ENCODE assay signal across 16 mouse cellular contexts in genomic region chr4:154472569-154472968, GRCm38 (mm10).
DNase-seq lines count a peak whose midpoint lies in the region; ATAC-seq lines count a peak whose summit lies in the region.
"Had no signal": no experiment of that assay in that cellular context is flagged by ENCODE, and none has a peak within 500 bp of the region (broad histone marks: within the 10 kb centered on the region; RNA-seq: fewer than 3 reads in every experiment).

No protein-coding gene starts in this region.

- H3K4me3 ChIP-seq in intestine, embryonic 15.5 days (replicated peaks): no peak overlapping the region
- no peak overlapping the region for H3K4me3 ChIP-seq in intestine, embryonic 16.5 days (ENCODE audit: low read length)
- H3K4me3 ChIP-seq in hindbrain, embryonic 13.5 days: no peak overlapping the region
- H3K4me3 ChIP-seq in midbrain, embryonic 14.5 days (replicated peaks; ENCODE audit: low read depth, low read length): no peak overlapping the region
- H3K4me3 ChIP-seq: liver, embryonic 13.5 days had no signal

- H3K9ac ChIP-seq in intestine, embryonic 15.5 days: no peak overlapping the region
- H3K9ac ChIP-seq in intestine, embryonic 16.5 days (ENCODE audit: low read depth, low read length): no peak overlapping the region
- H3K9ac ChIP-seq in hindbrain, embryonic 13.5 days: peak overlapping the region; percentile 35; the same call in 1 of the 2 replicates
- H3K9ac ChIP-seq in midbrain, embryonic 14.5 days (replicated peaks; ENCODE audit: low read length): no peak overlapping the region
- H3K9ac ChIP-seq: liver, embryonic 13.5 days had no signal

- peaks cover 9% of the 10 kb centered on the region for H3K27me3 ChIP-seq in intestine, embryonic 15.5 days (replicated peaks)
- H3K27me3 ChIP-seq in intestine, embryonic 16.5 days (replicated peaks; ENCODE audit: control insufficient read depth, insufficient read depth, low read length): 0 out of 2 replicates have a peak, but pooled peaks cover 2% of the 10 kb centered on the region
- H3K27me3 ChIP-seq in hindbrain, embryonic 13.5 days: peaks cover 92% of the 10 kb centered on the region
- H3K27me3 ChIP-seq in midbrain, embryonic 14.5 days (ENCODE audit: control insufficient read depth, insufficient read depth, low read length): peaks cover 73% of the 10 kb centered on the region

- intact Hi-C loops in gastrocnemius, postnatal 14 days (cut with DNase I; ENCODE audit: low total_unique reads): no loop called here

- no peaks in the 10 kb centered on the region for H3K36me3 ChIP-seq in intestine, embryonic 15.5 days
- H3K36me3 ChIP-seq in intestine, embryonic 16.5 days (ENCODE audit: control insufficient read depth, insufficient read depth, low read length): no peaks in the 10 kb centered on the region
- no peaks in the 10 kb centered on the region for H3K36me3 ChIP-seq in hindbrain, embryonic 13.5 days
- H3K36me3 ChIP-seq in midbrain, embryonic 14.5 days (ENCODE audit: control insufficient read depth, insufficient read depth, low read length): no peaks in the 10 kb centered on the region
- H3K36me3 ChIP-seq: G1E; liver, embryonic 13.5 days had no signal

- 19% methylated on average over 8 of the region's 8 CpGs for WGBS in intestine, embryonic 15.5 days
- 22% methylated on average over 8 of the region's 8 CpGs for WGBS in intestine, embryonic 16.5 days
- WGBS in hindbrain, embryonic 13.5 days: 24% methylated on average over 8 of the region's 8 CpGs
- 22% methylated on average over 8 of the region's 8 CpGs for WGBS in midbrain, embryonic 14.5 days

- H3K9me3 ChIP-seq in intestine, embryonic 15.5 days: no peaks in the 10 kb centered on the region
- H3K9me3 ChIP-seq in intestine, embryonic 16.5 days (ENCODE audit: control insufficient read depth, low read length): no peaks in the 10 kb centered on the region
- no peaks in the 10 kb centered on the region for H3K9me3 ChIP-seq in hindbrain, embryonic 13.5 days
- H3K9me3 ChIP-seq in midbrain, embryonic 14.5 days (ENCODE audit: control insufficient read depth, low read length): no peaks in the 10 kb centered on the region
- H3K9me3 ChIP-seq: liver, embryonic 13.5 days had no signal

- 0 out of 2 replicates have a peak overlapping the region, but pooled peaks have one; percentile 33 for H3K27ac ChIP-seq in intestine, embryonic 15.5 days
- H3K27ac ChIP-seq in intestine, embryonic 16.5 days (ENCODE audit: low read length): no peak overlapping the region
- peak overlapping the region; percentile 61 for H3K27ac ChIP-seq in hindbrain, embryonic 13.5 days
- peak overlapping the region; percentile 27; the same call in 1 of the 2 replicates for H3K27ac ChIP-seq in midbrain, embryonic 14.5 days (replicated peaks; ENCODE audit: low read depth, low read length)
- H3K27ac ChIP-seq: liver, embryonic 13.5 days had no signal

- H3K4me2 ChIP-seq in intestine, embryonic 15.5 days (replicated peaks): no peak overlapping the region
- H3K4me2 ChIP-seq in intestine, embryonic 16.5 days (ENCODE audit: low read depth, low read length): no peak overlapping the region
- no peak overlapping the region for H3K4me2 ChIP-seq in hindbrain, embryonic 13.5 days
- no peak overlapping the region for H3K4me2 ChIP-seq in midbrain, embryonic 14.5 days (ENCODE audit: low read length)
- H3K4me2 ChIP-seq: liver, embryonic 13.5 days had no signal

- peak; percentile 54 for DNase-seq in embryo, embryonic 9.5 days (ENCODE audit: extremely low spot score)
- peak; percentile 43 for DNase-seq in midbrain, embryonic 14.5 days
- no peak for DNase-seq in spleen, postnatal 14 days (ENCODE audit: low spot score in 2 of 2)
- no peak for DNase-seq in gastrocnemius, postnatal 14 days
- DNase-seq: cerebellum, postnatal 36 days; heart, adult 11 months; kidney, adult 9 months; liver, embryonic 13.5 days; lung, postnatal 10 days; right cerebral cortex, postnatal 25 days; thymus, adult 2 months had no signal

- no peak for ATAC-seq in intestine, embryonic 15.5 days
- ATAC-seq in intestine, embryonic 16.5 days: no peak
- no peak for ATAC-seq in hindbrain, embryonic 13.5 days (ENCODE audit: low FRiP score)
- no peak for ATAC-seq in midbrain, embryonic 14.5 days (ENCODE audit: low FRiP score, low TSS enrichment)
- no peak for ATAC-seq in megakaryocyte-erythroid progenitor cell, adult 5-6 weeks (replicated peaks; ENCODE audit: low FRiP score, low TSS enrichment, poor library complexity, severe bottlenecking)

- peaks cover 24% of the 10 kb centered on the region for H3K4me1 ChIP-seq in intestine, embryonic 15.5 days (replicated peaks)
- peaks cover 16% of the 10 kb centered on the region for H3K4me1 ChIP-seq in intestine, embryonic 16.5 days (ENCODE audit: control insufficient read depth, insufficient read depth, low read length)
- H3K4me1 ChIP-seq in hindbrain, embryonic 13.5 days (replicated peaks): peaks cover 42% of the 10 kb centered on the region
- peaks cover 29% of the 10 kb centered on the region for H3K4me1 ChIP-seq in midbrain, embryonic 14.5 days (ENCODE audit: control insufficient read depth, insufficient read depth, low read length)

Comparison
In these comparisons a context has a peak if more than half of its experiments do, and no peak if none do; other contexts are left out.
1. DNase-seq: peak in embryo, embryonic 9.5 days (single experiment) and midbrain, embryonic 14.5 days (single experiment); none in spleen, postnatal 14 days (0 of 2) and gastrocnemius, postnatal 14 days (single experiment).